Mouse (Mus musculus) heart, embryonic 16.5 days (tissue): Measurements from ENCODE around the gene Rlf. TPM values are rescaled to one million over a fixed set of nuclear protein-coding genes. Genes with fewer than 3 reads are reported as not detected.

ENCODE experiments used
- ATAC-seq: fragments of 200-750 bp; cut with Nextera tagmentation; replicated peaks from 2 replicates; pipeline ENCODE4 v1.8.0; 2017; ENCODE audit warnings: moderate number of reproducible peaks; ENCODE audit not compliant: insufficient read depth, low FRiP score; ENCODE audit errors: extremely low read depth
- H3K27ac ChIP-seq: fragments of 300-500 bp; sonication (generic); 2 replicates; pipeline ENCODE4 v1.5.1; 2014; ENCODE audit warnings: mild to moderate bottlenecking, low read length, control low read depth, moderate library complexity
- H3K27me3 ChIP-seq: fragments of 300-500 bp; sonication (generic); 2 replicates; pipeline ENCODE4 v1.6.1; 2014; ENCODE audit warnings: low read length, mixed read lengths; ENCODE audit not compliant: control insufficient read depth, insufficient read depth
- H3K36me3 ChIP-seq: fragments of 300-500 bp; sonication (generic); 2 replicates; pipeline ENCODE4 v1.6.1; 2014; ENCODE audit not compliant: control insufficient read depth, insufficient read depth
- H3K4me1 ChIP-seq: fragments of 300-500 bp; sonication (generic); 2 replicates; pipeline ENCODE4 v1.6.1; 2014; ENCODE audit warnings: low read length, mixed read lengths; ENCODE audit not compliant: control insufficient read depth, insufficient read depth
- H3K4me2 ChIP-seq: fragments of 300-500 bp; sonication (generic); 2 replicates; pipeline ENCODE4 v1.6.1; 2014; ENCODE audit warnings: low read depth, mild to moderate bottlenecking, control low read depth, low read length
- H3K4me3 ChIP-seq: fragments of 300-500 bp; sonication (generic); 2 replicates; pipeline ENCODE4 v1.5.1; 2014; ENCODE audit warnings: mild to moderate bottlenecking, control low read depth, low read length
- H3K9ac ChIP-seq: fragments of 300-500 bp; sonication (generic); 2 replicates; pipeline ENCODE4 v1.6.1; 2014; ENCODE audit warnings: low read length, control low read depth
- H3K9me3 ChIP-seq: fragments of 300-500 bp; sonication (generic); replicated peaks from 2 replicates; pipeline ENCODE4 v1.6.1; 2016; ENCODE audit warnings: low read length; ENCODE audit not compliant: control insufficient read depth
- WGBS: fragments of 180-500 bp; shearing (Covaris S2); extraction: QIAGEN DNeasy Blood & Tissue Kit; methylation state at CpG from one replicate; pipeline ENCODE4 v1.1.7; 2014; 5-methylcytosine and 5-hydroxymethylcytosine counted together
- polyA plus RNA-seq: library from polyadenylated mRNA; unstranded; fragments of >200 nt; fragmentation: Nextera tagmentation; extraction: Ambion mirVana; gene quantifications from 2 replicates; pipeline ENCODE4 v1.2.1, GENCODE M21; 2015

The Rlf gene
- 17.4 and 19.0 TPM in 2 replicates for polyA plus RNA-seq

DNA sequence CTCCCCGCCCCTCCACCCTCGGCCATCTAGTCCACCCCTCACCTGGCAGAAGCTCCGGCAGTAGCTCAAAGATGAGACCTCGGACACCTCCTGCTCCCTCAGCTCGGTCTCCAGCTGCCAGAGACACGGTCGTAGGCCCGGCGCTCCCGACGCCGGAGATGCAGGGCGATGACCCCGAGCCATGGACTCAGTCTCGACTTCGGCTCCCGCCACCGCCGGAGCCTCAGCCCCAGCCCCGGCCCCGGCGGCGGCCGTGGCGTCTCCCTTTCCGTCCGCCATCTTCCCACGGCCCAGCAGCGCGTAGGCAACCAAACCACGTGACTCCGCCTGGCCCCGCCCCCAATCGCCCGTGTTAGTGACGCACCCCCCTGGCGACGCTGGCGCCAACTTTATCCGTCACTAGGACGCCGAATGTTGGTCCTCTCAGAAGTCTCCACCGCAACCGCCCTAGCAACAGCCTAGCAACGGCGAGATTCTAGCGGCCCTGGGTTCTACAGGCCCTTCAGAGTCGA, at the start of gene Rlf:
Gene Rlf (minus strand): TSS at position 292 of the 512 bp plus-strand sequence.
- ATAC-seq: peak; percentile 94
- Histone ChIP-seq H3K4me1 (peaks cover 21% of the 10 kb centered on the region), H3K36me3 (no peaks in the 10 kb centered on the region), H3K4me3 (peak within 1 kb of the TSS; percentile 91), H3K4me2 (peak within 1 kb of the TSS; percentile 81), H3K9me3 (no peaks in the 10 kb centered on the region), H3K27ac (peak within 1 kb of the TSS; percentile 93), H3K9ac (peak within 1 kb of the TSS; percentile 99), H3K27me3 (no peaks in the 10 kb centered on the region)
- under 1% methylated on average over 48 of the region's 48 CpGs for WGBS

DNA sequence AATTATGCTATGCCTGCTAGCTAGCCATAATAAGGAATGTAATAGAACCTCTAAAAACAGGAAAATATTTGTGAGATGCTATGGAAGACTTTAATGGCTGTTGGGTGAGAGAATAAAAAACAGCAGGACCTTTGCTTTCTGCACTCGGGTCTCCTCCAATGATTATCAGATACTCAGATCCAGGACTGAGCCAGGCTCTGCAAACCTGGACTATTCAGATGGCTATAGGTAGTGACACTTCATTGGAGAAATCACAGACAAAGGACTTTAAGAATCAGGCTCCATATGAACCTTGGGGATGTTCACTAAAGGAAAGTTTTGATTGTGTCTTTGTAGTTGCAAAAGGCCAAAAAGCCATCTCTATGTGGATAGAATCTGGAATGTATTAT, 26.7 kb upstream of the Rlf start:
- no peaks in the 10 kb centered on the region for H3K9me3 ChIP-seq
- H3K4me3 ChIP-seq: no peak overlapping the region
- H3K9ac ChIP-seq: no peak overlapping the region
- ATAC-seq: no peak
- no peak overlapping the region for H3K4me2 ChIP-seq
- 0 out of 2 replicates have a peak, but pooled peaks cover 2% of the 10 kb centered on the region for H3K4me1 ChIP-seq
- H3K27me3 ChIP-seq: no peaks in the 10 kb centered on the region
- 78% methylated on average over 1 of the region's 1 CpGs for WGBS
- no peaks in the 10 kb centered on the region for H3K36me3 ChIP-seq
- H3K27ac ChIP-seq: no peak overlapping the region

GRCm38 (mm10) chr4:121240637-121241611, 26.0 kb upstream of the Rlf start:
- no peak overlapping the region for H3K27ac ChIP-seq
- no peaks in the 10 kb centered on the region for H3K36me3 ChIP-seq
- no peak overlapping the region for H3K4me2 ChIP-seq
- no peak overlapping the region for H3K4me3 ChIP-seq
- H3K4me1 ChIP-seq: 0 out of 2 replicates have a peak, but pooled peaks cover 2% of the 10 kb centered on the region
- ATAC-seq: 0 out of 2 replicates have a peak, but pooled peaks have one; percentile 23
- H3K9ac ChIP-seq: no peak overlapping the region
- H3K9me3 ChIP-seq: no peaks in the 10 kb centered on the region
- WGBS: 45% methylated on average over 14 of the region's 14 CpGs
- H3K27me3 ChIP-seq: no peaks in the 10 kb centered on the region

DNA sequence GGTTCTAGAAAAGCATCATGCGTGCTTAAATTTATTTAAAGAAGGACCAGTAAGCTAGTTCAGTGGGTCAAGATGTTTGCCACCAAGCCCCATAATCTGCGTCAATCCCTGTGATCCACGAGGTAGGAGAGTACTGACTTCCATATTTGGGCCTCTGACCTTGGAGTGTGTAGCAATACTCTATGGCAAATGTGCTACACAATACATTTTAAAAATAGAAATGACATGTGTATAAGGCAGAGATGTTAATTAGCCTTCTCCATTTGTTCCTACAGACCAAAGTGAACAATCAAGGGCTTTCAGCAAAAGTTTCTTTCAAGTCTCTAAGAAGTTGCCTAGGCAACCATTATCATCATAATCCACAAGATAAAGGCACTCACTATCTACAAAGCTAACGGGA, 25.0 kb upstream of the Rlf start:
- Histone ChIP-seq H3K27ac (no peak overlapping the region), H3K9me3 (no peaks in the 10 kb centered on the region), H3K27me3 (no peaks in the 10 kb centered on the region), H3K9ac (no peak overlapping the region), H3K4me3 (no peak overlapping the region), H3K4me2 (no peak overlapping the region), H3K36me3 (no peaks in the 10 kb centered on the region), H3K4me1 (0 out of 2 replicates have a peak, but pooled peaks cover 2% of the 10 kb centered on the region)
- WGBS: 48% methylated on average over 4 of the region's 4 CpGs
- ATAC-seq: no peak

- peak; percentile 24; the same call in 1 of the 2 replicates for ATAC-seq
- no peaks in the 10 kb centered on the region for H3K36me3 ChIP-seq
- H3K9ac ChIP-seq: no peak overlapping the region
- H3K4me3 ChIP-seq: no peak overlapping the region
- 0 out of 2 replicates have a peak, but pooled peaks cover 2% of the 10 kb centered on the region for H3K27me3 ChIP-seq
- 10% methylated on average over 5 of the region's 5 CpGs for WGBS
- no peak overlapping the region for H3K4me2 ChIP-seq
- no peak overlapping the region for H3K27ac ChIP-seq
- H3K9me3 ChIP-seq: no peaks in the 10 kb centered on the region
- H3K4me1 ChIP-seq: no peaks in the 10 kb centered on the region
Measured at GRCm38 (mm10) chr4:121231772-121232414, 17.0 kb upstream of the Rlf start.

DNA sequence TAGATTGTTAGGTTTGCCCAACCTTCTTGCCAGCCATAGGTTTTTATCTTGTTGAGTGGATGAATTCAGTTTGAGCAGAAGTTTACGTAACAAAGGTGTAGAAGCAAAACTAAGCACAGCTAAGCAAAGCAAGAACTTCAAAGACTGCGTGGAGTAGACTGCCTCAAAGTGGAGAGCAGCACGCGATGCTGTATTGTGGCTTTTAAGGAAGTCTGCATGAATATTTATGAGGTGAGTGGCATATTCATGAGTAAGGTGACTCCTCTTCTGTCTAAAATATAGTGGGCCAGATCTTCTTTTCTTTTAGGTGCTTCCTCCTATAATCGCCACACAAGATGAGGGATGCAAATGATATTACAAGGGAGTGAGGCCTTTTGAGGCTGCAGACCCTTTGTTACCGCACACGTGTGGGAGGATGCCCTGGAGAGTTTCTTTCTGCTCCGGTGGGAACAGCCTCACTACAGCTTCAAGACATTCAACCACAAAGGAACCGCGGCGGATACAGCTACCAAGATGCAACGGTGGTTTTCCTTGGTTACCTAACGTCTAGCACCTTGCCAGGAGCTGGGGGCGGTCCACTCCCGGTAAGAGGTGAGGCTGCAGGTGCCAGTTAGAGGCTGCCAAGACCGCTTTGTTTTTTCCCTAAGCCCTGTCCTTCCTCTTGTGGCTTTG, 16.2 kb upstream of the Rlf start:
- Histone ChIP-seq H3K36me3 (no peaks in the 10 kb centered on the region), H3K9me3 (no peaks in the 10 kb centered on the region), H3K27me3 (0 out of 2 replicates have a peak, but pooled peaks cover 2% of the 10 kb centered on the region), H3K4me1 (no peaks in the 10 kb centered on the region), H3K4me2 (peak overlapping the region; percentile 49), H3K27ac (no peak overlapping the region), H3K9ac (no peak overlapping the region), H3K4me3 (peak overlapping the region; percentile 15)
- ATAC-seq: peak; percentile 51
- 5% methylated on average over 16 of the region's 16 CpGs for WGBS

GRCm38 (mm10) chr4:121227072-121227471, 12.2 kb upstream of the Rlf start:
- H3K27me3 ChIP-seq: no peaks in the 10 kb centered on the region
- no peaks in the 10 kb centered on the region for H3K9me3 ChIP-seq
- no peak overlapping the region for H3K4me3 ChIP-seq
- WGBS: 60% methylated on average over 1 of the region's 1 CpGs
- H3K4me1 ChIP-seq: no peaks in the 10 kb centered on the region
- no peak overlapping the region for H3K9ac ChIP-seq
- 0 out of 2 replicates have a peak overlapping the region, but pooled peaks have one; percentile 29 for H3K27ac ChIP-seq
- ATAC-seq: no peak
- H3K36me3 ChIP-seq: no peaks in the 10 kb centered on the region
- H3K4me2 ChIP-seq: no peak overlapping the region

DNA sequence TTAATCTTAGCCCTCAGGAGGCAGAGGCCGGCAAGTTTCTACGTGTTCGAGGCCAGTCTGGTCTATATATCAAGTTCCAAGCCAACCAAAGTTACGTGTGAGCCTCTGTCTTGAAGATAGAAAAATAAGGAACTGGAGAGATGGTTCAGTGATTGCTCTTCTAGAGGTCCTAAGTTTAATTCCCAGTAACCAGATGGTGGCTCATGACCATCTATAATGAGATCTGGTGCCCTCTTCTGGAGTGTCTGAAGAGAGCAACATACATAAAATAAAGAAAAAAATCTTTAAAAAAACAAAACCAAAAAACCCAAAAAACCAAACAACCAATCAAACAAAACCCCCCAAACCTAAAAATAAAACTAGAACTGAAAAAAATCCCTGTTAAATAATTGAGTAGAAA, 10.3 kb upstream of the Rlf start:
- H3K4me2 ChIP-seq: no peak overlapping the region
- ATAC-seq: no peak
- no peaks in the 10 kb centered on the region for H3K4me1 ChIP-seq
- no peak overlapping the region for H3K27ac ChIP-seq
- H3K36me3 ChIP-seq: no peaks in the 10 kb centered on the region
- 80% methylated on average over 4 of the region's 4 CpGs for WGBS
- H3K4me3 ChIP-seq: no peak overlapping the region
- H3K9me3 ChIP-seq: no peaks in the 10 kb centered on the region
- no peak overlapping the region for H3K9ac ChIP-seq
- H3K27me3 ChIP-seq: no peaks in the 10 kb centered on the region
